Mouse (Mus musculus) frontal cortex, postnatal 25 days (tissue): ENCODE measurements at regions not wholly inside any gene's neighbourhood (a gene's known extent, or its start where the extent isn't known, plus 50 kb on each side); places are given as distances from the start of the nearest gene placed in this dataset.

Source experiments
- DNase-seq, 2 experiments: peaks; one replicate each; pipeline ENCODE4 v3.0.0; 2022; ENCODE audit warnings: low spot score in 2 of 2

- no peak for DNase-seq
These were observed 125.6 kb downstream of the Smad6 start for GRCm38 (mm10) chr9:63896073-63896807.

- no peak for DNase-seq
These were observed 129.5 kb downstream of the Smad6 start for GRCm38 (mm10) chr9:63892235-63892971.

GRCm38 (mm10) chr9:63890717-63891116 is 131.1 kb downstream of the Smad6 start:
- no peak for DNase-seq

GRCm38 (mm10) chr9:63889570-63889969 is 131.8 kb upstream of the Smad3 start:
- no peak for DNase-seq

- no peak for DNase-seq
These were observed 127.2 kb upstream of the Smad3 start for GRCm38 (mm10) chr9:63884971-63885370.

GRCm38 (mm10) chr9:63883738-63884520 is 126.1 kb upstream of the Smad3 start:
- no peak for DNase-seq

GRCm38 (mm10) chr9:63881692-63882091 is 123.9 kb upstream of the Smad3 start:
- no peak for DNase-seq

GRCm38 (mm10) chr9:63881261-63881563 is 123.4 kb upstream of the Smad3 start:
- no peak for DNase-seq

GRCm38 (mm10) chr9:63880487-63881260 is 122.9 kb upstream of the Smad3 start:
- no peak for DNase-seq

- DNase-seq: no peak
These were observed 122.1 kb upstream of the Smad3 start for GRCm38 (mm10) chr9:63879710-63880428.

- no peak for DNase-seq
These were observed 120.1 kb upstream of the Smad3 start for GRCm38 (mm10) chr9:63877864-63878263.

- no peak for DNase-seq
These were observed 119.1 kb upstream of the Smad3 start for GRCm38 (mm10) chr9:63876886-63877285.

GRCm38 (mm10) chr9:63876023-63876422 is 118.2 kb upstream of the Smad3 start:
- no peak for DNase-seq

- DNase-seq: no peak
These were observed 117.4 kb upstream of the Smad3 start for GRCm38 (mm10) chr9:63875193-63875592.

GRCm38 (mm10) chr9:63864350-63864749 is 106.6 kb upstream of the Smad3 start:
- DNase-seq: no peak

- DNase-seq: no peak
These were observed 105.5 kb upstream of the Smad3 start for GRCm38 (mm10) chr9:63863328-63863727.

GRCm38 (mm10) chr9:63862427-63862826 is 104.6 kb upstream of the Smad3 start:
- no peak for DNase-seq

- DNase-seq: no peak
These were observed 103.6 kb upstream of the Smad3 start for GRCm38 (mm10) chr9:63861418-63861817.

- DNase-seq: no peak
These were observed 102.4 kb upstream of the Smad3 start for GRCm38 (mm10) chr9:63860196-63860595.

GRCm38 (mm10) chr9:63856065-63856736 is 98.4 kb upstream of the Smad3 start:
- DNase-seq: peak; percentile 31 to 55

GRCm38 (mm10) chr9:63851809-63852208 is 94.0 kb upstream of the Smad3 start:
- DNase-seq: no peak
